ENCODE assay signal across 18 mouse cellular contexts in genomic region chr16:90333876-90334825, GRCm38 (mm10). TPM values are rescaled to one million over a fixed set of nuclear protein-coding genes. Genes with fewer than 3 reads are reported as not detected.
A peak's percentile ranks its signal among the peaks of the same experiment; 100 is the strongest.
DNase-seq lines count a peak whose midpoint lies in the region; ATAC-seq and TF ChIP-seq lines count a peak whose summit lies in the region.
"Had no signal": no experiment of that assay in that cellular context is flagged by ENCODE, and none has a peak within 500 bp of the region (broad histone marks: within the 10 kb centered on the region; RNA-seq: fewer than 3 reads in every experiment).

No protein-coding gene starts in this region.

- TF ChIP-seq EP300 in MEL (IDR thresholded peaks at IDR 0.05; ENCODE audit: low read depth in 1 of 2, low read length in 2 of 2) = no peak

- 0 out of 2 replicates have a peak, but pooled peaks cover 5% of the 10 kb centered on the region for H3K27me3 ChIP-seq in heart, embryonic 15.5 days
- no peaks in the 10 kb centered on the region for H3K27me3 ChIP-seq in heart, embryonic 11.5 days (ENCODE audit: control insufficient read depth, insufficient read depth, low read length)
- H3K27me3 ChIP-seq in MEL (ENCODE audit: control insufficient read depth in 1 of 2, insufficient read depth in 2 of 2, low read length in 2 of 2) = no peaks in the 10 kb centered on the region
- H3K27me3 ChIP-seq in liver, embryonic 12.5 days (replicated peaks) = peaks cover 7% of the 10 kb centered on the region
- H3K27me3 ChIP-seq: embryonic facial prominence, embryonic 15.5 days; forebrain, embryonic 13.5 days; hindbrain, embryonic 15.5 days had no signal

- no peaks in the 10 kb centered on the region for H3K36me3 ChIP-seq in heart, embryonic 15.5 days
- no peaks in the 10 kb centered on the region for H3K36me3 ChIP-seq in heart, embryonic 11.5 days (ENCODE audit: control insufficient read depth, insufficient read depth, low read length)
- H3K36me3 ChIP-seq in MEL (ENCODE audit: control insufficient read depth in 1 of 2, insufficient read depth in 2 of 2, low read length in 2 of 2) = no peaks in the 10 kb centered on the region
- no peaks in the 10 kb centered on the region for H3K36me3 ChIP-seq in liver, embryonic 12.5 days
- H3K36me3 ChIP-seq: embryonic facial prominence, embryonic 15.5 days; hindbrain, embryonic 15.5 days; midbrain, embryonic 10.5 days had no signal

- no peaks in the 10 kb centered on the region for H3K79me2 ChIP-seq in MEL (ENCODE audit: control insufficient read depth, insufficient read depth, low read length, poor library complexity)

- 0 out of 2 replicates have a peak overlapping the region, but pooled peaks have one; percentile 7 for H3K4me2 ChIP-seq in heart, embryonic 15.5 days
- no peak overlapping the region for H3K4me2 ChIP-seq in heart, embryonic 11.5 days
- peak overlapping the region; percentile 30 for H3K4me2 ChIP-seq in liver, embryonic 12.5 days
- H3K4me2 ChIP-seq: embryonic facial prominence, embryonic 15.5 days; forebrain, embryonic 13.5 days; hindbrain, embryonic 15.5 days had no signal

- TF ChIP-seq CTCF in MEL (IDR thresholded peaks at IDR 0.05 in 2 of 3, conservative IDR thresholded peaks at IDR 0.05 in 1 of 3; ENCODE audit: control insufficient read depth in 1 of 3, insufficient read depth in 1 of 3, low read depth in 2 of 3, low read length in 3 of 3, poor library complexity in 1 of 3, severe bottlenecking in 1 of 3) = no peak

- DNase-seq in CD4-positive helper T cell, adult 2 months (ENCODE audit: low read depth, low spot score) = peak; percentile 52
- peak; percentile 32 for DNase-seq in MEL (ENCODE audit: low read depth, low spot score)
- no peak for DNase-seq in cerebellum, adult 18-20 months
- no peak for DNase-seq in retina, embryonic 14.5 days (ENCODE audit: low spot score)
- DNase-seq: cerebellum, postnatal 25 days; heart, adult 2 months; kidney, adult 2 months; left cerebral cortex, postnatal 4 days; lung, postnatal 10 days; thymus, adult 18-20 months had no signal

- H3K27ac ChIP-seq in heart, embryonic 15.5 days = no peak overlapping the region
- no peak overlapping the region for H3K27ac ChIP-seq in heart, embryonic 11.5 days (ENCODE audit: low read depth, low read length)
- H3K27ac ChIP-seq in MEL (ENCODE audit: control insufficient read depth, low read depth, low read length) = no peak overlapping the region
- H3K27ac ChIP-seq in liver, embryonic 12.5 days = no peak overlapping the region
- H3K27ac ChIP-seq: embryonic facial prominence, embryonic 15.5 days; forebrain, embryonic 13.5 days; heart, adult 2 months; hindbrain, embryonic 15.5 days; liver, embryonic 14.5 days; midbrain, embryonic 10.5 days had no signal

- no peak overlapping the region for H3K4me3 ChIP-seq in heart, embryonic 15.5 days
- H3K4me3 ChIP-seq in heart, embryonic 11.5 days (ENCODE audit: low read depth, low read length) = no peak overlapping the region
- H3K4me3 ChIP-seq in MEL (ENCODE audit: control insufficient read depth in 1 of 2, insufficient read depth in 1 of 2, low read depth in 2 of 2, low read length in 2 of 2) = no peak overlapping the region
- no peak overlapping the region for H3K4me3 ChIP-seq in liver, embryonic 12.5 days
- H3K4me3 ChIP-seq: embryonic facial prominence, embryonic 15.5 days; forebrain, embryonic 13.5 days; heart, adult 2 months; hindbrain, embryonic 15.5 days; midbrain, embryonic 10.5 days had no signal

- TF ChIP-seq POLR2A in MEL (IDR thresholded peaks at IDR 0.05; ENCODE audit: control insufficient read depth in 1 of 2, insufficient read depth in 1 of 2, low read depth in 1 of 2, low read length in 2 of 2, poor library complexity in 1 of 2) = no peak

- no peak for ATAC-seq in heart, embryonic 15.5 days (replicated peaks; ENCODE audit: insufficient number of reproducible peaks, insufficient read depth, low FRiP score, low read depth)
- no peak for ATAC-seq in heart, embryonic 11.5 days (replicated peaks; ENCODE audit: insufficient number of reproducible peaks, low FRiP score, low TSS enrichment)
- no peak for ATAC-seq in liver, embryonic 12.5 days
- ATAC-seq: forebrain, embryonic 13.5 days had no signal

- WGBS in heart, embryonic 15.5 days = 47% methylated on average over 21 of the region's 22 CpGs
- 55% methylated on average over 20 of the region's 22 CpGs for WGBS in heart, embryonic 11.5 days (ENCODE audit: insufficient replicate concordance)
- WGBS in liver, embryonic 12.5 days (ENCODE audit: insufficient replicate concordance) = 30% methylated on average over 19 of the region's 22 CpGs

- no peak for TF ChIP-seq RAD21 in MEL (IDR thresholded peaks at IDR 0.05; ENCODE audit: low read depth, low read length)

- 0 out of 2 replicates have a peak, but pooled peaks cover 3% of the 10 kb centered on the region for H3K4me1 ChIP-seq in heart, embryonic 15.5 days (replicated peaks)
- 0 out of 2 replicates have a peak, but pooled peaks cover 5% of the 10 kb centered on the region for H3K4me1 ChIP-seq in heart, embryonic 11.5 days (ENCODE audit: control insufficient read depth, insufficient read depth, low read length)
- 0 out of 4 replicates have a peak, but pooled peaks cover 0 to 3% of the 10 kb centered on the region in 2 experiments for H3K4me1 ChIP-seq in MEL (ENCODE audit: control insufficient read depth in 1 of 2, insufficient read depth in 2 of 2, low read length in 2 of 2)
- H3K4me1 ChIP-seq in liver, embryonic 12.5 days = no peaks in the 10 kb centered on the region
- H3K4me1 ChIP-seq: embryonic facial prominence, embryonic 15.5 days; forebrain, embryonic 13.5 days; hindbrain, embryonic 15.5 days; midbrain, embryonic 10.5 days had no signal

- H3K9me3 ChIP-seq in heart, embryonic 15.5 days (replicated peaks) = no peaks in the 10 kb centered on the region
- H3K9me3 ChIP-seq in heart, embryonic 11.5 days (replicated peaks; ENCODE audit: control insufficient read depth, low read length) = no peaks in the 10 kb centered on the region
- no peaks in the 10 kb centered on the region for H3K9me3 ChIP-seq in MEL (replicated peaks; ENCODE audit: insufficient read depth, low read length)
- H3K9me3 ChIP-seq in liver, embryonic 12.5 days (replicated peaks) = no peaks in the 10 kb centered on the region
- H3K9me3 ChIP-seq: embryonic facial prominence, embryonic 15.5 days; forebrain, embryonic 13.5 days; hindbrain, embryonic 15.5 days; midbrain, embryonic 10.5 days had no signal

- no peak overlapping the region for H3K9ac ChIP-seq in heart, embryonic 15.5 days
- no peak overlapping the region for H3K9ac ChIP-seq in heart, embryonic 11.5 days (ENCODE audit: low read depth, low read length)
- no peak overlapping the region for H3K9ac ChIP-seq in MEL (ENCODE audit: control insufficient read depth, low read depth, low read length, poor library complexity, severe bottlenecking)
- H3K9ac ChIP-seq in liver, embryonic 12.5 days = no peak overlapping the region
- H3K9ac ChIP-seq: embryonic facial prominence, embryonic 15.5 days; forebrain, embryonic 13.5 days; hindbrain, embryonic 15.5 days; liver, embryonic 14.5 days had no signal

TF ChIP-seq in MEL, 35 proteins besides CTCF, POLR2A, EP300 and RAD21:
- TF ChIP-seq BHLHE40 (IDR thresholded peaks at IDR 0.05; ENCODE audit: borderline replicate concordance, low read depth, low read length) (no peak), ZKSCAN1 (IDR thresholded peaks at IDR 0.05; ENCODE audit: low read depth, low read length) (no peak), JUND (IDR thresholded peaks at IDR 0.05; ENCODE audit: low read depth, low read length) (no peak), TAL1 (IDR thresholded peaks at IDR 0.05; ENCODE audit: low read length) (no peak), UBTF (IDR thresholded peaks at IDR 0.05; ENCODE audit: borderline replicate concordance, insufficient read depth, low read depth, low read length) (no peak), POLR2AphosphoS5 (IDR thresholded peaks at IDR 0.05; ENCODE audit: borderline replicate concordance, low read depth, low read length) (no peak), USF2 (IDR thresholded peaks at IDR 0.05; ENCODE audit: borderline replicate concordance in 1 of 2, insufficient read depth in 1 of 2, low read depth in 1 of 2, low read length in 2 of 2) (no peak), MYB (IDR thresholded peaks at IDR 0.05; ENCODE audit: low read depth, low read length) (no peak), ELF1 (IDR thresholded peaks at IDR 0.05; ENCODE audit: low read depth, low read length) (no peak), USF1 (IDR thresholded peaks at IDR 0.05; ENCODE audit: low read depth, low read length) (no peak), MAX (IDR thresholded peaks at IDR 0.05; ENCODE audit: low read length) (no peak), KAT2A (conservative IDR thresholded peaks at IDR 0.05; ENCODE audit: low read depth, low read length) (no peak), GABPA (IDR thresholded peaks at IDR 0.05; ENCODE audit: low read depth, low read length) (no peak), CHD2 (IDR thresholded peaks at IDR 0.05; ENCODE audit: low read length) (no peak), NELFE (IDR thresholded peaks at IDR 0.05; ENCODE audit: low read depth, low read length) (no peak), GATA1 (IDR thresholded peaks at IDR 0.05; ENCODE audit: low read depth, low read length) (no peak)

RNA-seq across cellular contexts. Expression of gene Scaf4, which starts 49.8 kb away (rescaled TPM):
- 15.5 and 21.6 TPM in 2 replicates for polyA plus RNA-seq in heart, embryonic 15.5 days (2015; fragmentation: Nextera tagmentation; extraction: Ambion mirVana)
- polyA plus RNA-seq in heart, embryonic 11.5 days (2014; fragmentation: Nextera tagmentation; extraction: Ambion mirVana) = 20.1 and 22.0 TPM in 2 replicates
- 12.2 and 12.3 TPM in 2 replicates for total RNA-seq in MEL (2012; rRNA removed)
- 10 to 100 TPM in 1 of 2 experiments, not detected in 1; 56.2 TPM for polyA plus RNA-seq in MEL (2012; ENCODE audit: insufficient read depth in 1 of 2, insufficient read length in 2 of 2, low read depth in 1 of 2, low replicate concordance in 2 of 2, missing spikeins in 1 of 2)
- polyA plus RNA-seq in liver, embryonic 12.5 days (2016; fragmentation: Nextera tagmentation; extraction: Ambion mirVana) = 21.7 and 21.9 TPM in 2 replicates

RNA-seq across cellular contexts. Expression of gene Hunk, which starts 51.7 kb away (rescaled TPM):
- 7.2 and 9.8 TPM in 2 replicates for polyA plus RNA-seq in heart, embryonic 15.5 days (2015; fragmentation: Nextera tagmentation; extraction: Ambion mirVana)
- 14.9 and 16.4 TPM in 2 replicates for polyA plus RNA-seq in heart, embryonic 11.5 days (2014; fragmentation: Nextera tagmentation; extraction: Ambion mirVana)
- total RNA-seq in MEL (2012; rRNA removed) = not detected in 2 replicates
- polyA plus RNA-seq in MEL (2012; ENCODE audit: insufficient read depth in 1 of 2, insufficient read length in 2 of 2, low read depth in 1 of 2, low replicate concordance in 2 of 2, missing spikeins in 1 of 2) = under 1 TPM in 1 of 2 experiments, not detected in 1; 0.01 TPM
- polyA plus RNA-seq in liver, embryonic 12.5 days (2016; fragmentation: Nextera tagmentation; extraction: Ambion mirVana) = 2.6 and 2.8 TPM in 2 replicates

Comparison
In these comparisons a context has a peak if more than half of its experiments do, and no peak if none do; other contexts are left out.
1. DNase-seq: peak in CD4-positive helper T cell, adult 2 months (single experiment) and MEL (single experiment); none in cerebellum, adult 18-20 months (0 of 2) and retina, embryonic 14.5 days (single experiment).